Mouse (Mus musculus) c-Kit-positive CD71-positive TER-119-positive erythroid progenitor cells, embryonic 14.5 days (primary cell): ENCODE data around the gene Ccdc144b.
A peak's percentile ranks its signal among the peaks of the same experiment; 100 is the strongest.

ENCODE experiments used
- DNase-seq: peaks from one replicate; pipeline ENCODE4 v3.0.0-alpha.2; 2013; ENCODE audit warnings: low spot score

The Ccdc144b gene

DNA sequence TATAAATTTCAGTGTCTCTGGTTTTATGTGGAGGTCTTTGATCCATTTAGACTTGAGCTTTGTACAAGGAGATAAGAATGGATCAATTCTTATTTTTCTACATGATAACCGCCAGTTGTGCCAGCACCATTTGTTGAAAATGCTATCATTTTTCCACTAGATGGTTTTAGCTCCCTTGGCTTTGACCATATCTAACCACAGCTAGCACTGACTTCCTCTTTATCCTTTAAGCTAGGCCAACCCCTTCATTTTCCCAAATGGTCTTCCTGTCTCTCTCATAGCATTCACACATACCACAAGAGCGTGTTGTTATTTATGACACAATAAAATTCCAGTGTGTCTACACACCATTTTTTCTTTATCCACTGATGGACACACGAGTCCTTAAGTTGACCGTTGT lies 23.4 kb downstream of the Ccdc144b start:
- no peak for DNase-seq

- no peak for DNase-seq
Observed at GRCm38 (mm10) chr3:36025732-36026131, 27.6 kb downstream of the Ccdc144b start.

GRCm38 (mm10) chr3:36011239-36011638 lies 42.1 kb downstream of the Ccdc144b start:
- no peak for DNase-seq

GRCm38 (mm10) chr3:36008411-36009154 lies 44.8 kb downstream of the Ccdc144b start:
- DNase-seq: no peak

- no peak for DNase-seq
Observed at GRCm38 (mm10) chr3:36004028-36004895, 49.1 kb downstream of the Ccdc144b start.

DNA sequence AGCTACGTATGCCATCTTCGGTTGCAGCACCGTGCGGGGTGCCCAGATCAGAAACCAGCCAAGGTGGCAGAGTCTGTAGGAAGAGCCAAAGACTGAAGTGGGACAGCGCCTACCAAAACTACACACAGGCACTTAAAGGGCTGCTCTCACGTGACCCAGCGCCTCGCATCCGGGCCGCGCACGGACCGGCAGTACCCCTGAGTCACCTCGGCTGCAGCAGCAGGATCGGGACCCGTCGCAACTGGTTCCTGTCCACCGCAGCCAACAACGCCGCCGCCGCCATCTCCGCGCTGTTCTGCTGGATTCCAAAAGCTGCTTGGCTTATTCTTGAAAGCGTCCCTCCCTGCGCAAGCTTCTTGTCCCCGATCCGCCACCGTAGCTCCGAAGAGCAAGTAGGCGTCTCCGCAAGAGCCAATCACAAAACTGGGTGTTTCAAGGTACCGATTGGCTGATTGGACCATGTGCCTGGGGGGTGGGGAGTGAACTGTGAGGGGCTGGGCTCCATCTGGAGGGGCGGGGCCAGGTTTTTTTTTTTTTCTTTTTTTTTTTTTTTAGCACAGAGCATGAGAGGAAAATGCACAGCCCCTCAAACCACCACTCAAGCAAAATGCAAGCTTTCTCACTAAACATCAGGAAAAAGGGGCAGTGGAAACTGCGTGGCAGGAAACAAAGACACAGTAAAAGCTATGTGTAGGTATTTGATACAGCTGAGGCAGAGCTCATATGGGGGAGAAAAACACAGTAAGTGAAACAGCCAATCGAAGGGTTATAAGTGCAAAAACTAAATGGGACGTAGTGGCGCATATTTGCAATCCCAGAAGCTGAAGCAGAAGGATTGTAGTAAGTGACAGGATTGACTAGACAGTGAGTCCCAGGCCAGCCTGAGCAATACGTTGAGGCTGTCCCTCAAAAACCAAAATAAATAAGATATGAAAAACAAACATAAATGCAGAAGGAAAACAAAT lies 52.8 kb downstream of the Ccdc144b start, which contains the start of gene Mccc1:
Mccc1 (minus strand) TSS at position 404 of the 965 bp plus-strand sequence.
- peak; percentile 91 for DNase-seq

DNA sequence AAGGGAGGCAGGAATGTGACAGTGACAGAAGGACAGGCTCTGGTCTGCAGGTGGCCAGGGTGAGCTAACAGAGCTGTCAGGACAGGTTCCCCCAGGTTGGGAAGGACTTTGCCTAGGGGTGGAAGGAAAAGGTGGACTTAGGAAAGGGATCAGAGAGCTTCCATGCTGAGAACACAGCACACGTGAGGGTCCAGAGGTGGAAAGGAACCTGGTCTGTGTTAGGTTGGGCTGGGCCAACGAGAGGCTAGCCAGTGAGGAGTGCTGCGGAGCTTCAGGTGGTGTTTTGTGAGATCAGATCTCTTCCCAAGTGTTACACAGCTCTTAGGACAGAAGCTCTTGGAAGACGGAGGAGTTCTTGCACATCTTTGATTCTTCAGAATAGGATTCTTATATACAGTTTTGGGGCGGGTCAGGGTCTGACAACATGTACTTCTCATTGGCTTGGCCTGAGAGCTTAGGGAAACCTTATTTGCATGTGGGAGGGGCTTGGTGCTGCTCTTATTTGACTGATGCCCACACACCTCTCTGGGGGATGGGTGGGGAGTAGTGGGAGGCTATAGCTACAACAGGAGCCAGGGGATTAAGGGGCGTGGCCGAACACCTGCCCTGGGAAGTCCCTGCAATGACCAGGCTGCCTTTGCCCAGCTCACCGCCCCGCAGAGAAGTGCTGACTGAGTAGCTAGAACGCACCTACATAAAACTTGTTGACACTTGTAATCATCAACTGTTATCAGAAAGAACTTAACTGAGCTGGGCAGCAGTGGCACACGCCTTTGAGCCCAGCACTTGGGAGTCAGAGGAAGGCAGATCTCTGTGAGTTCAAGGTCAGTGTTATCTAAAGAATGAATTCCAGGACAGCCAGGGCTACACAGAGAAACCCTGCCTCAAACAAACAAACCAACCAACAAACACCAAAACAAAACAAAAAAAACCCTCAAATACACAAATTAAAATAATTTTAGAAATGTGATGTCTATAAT lies 58.5 kb downstream of the Ccdc144b start:
- no peak for DNase-seq

DNA sequence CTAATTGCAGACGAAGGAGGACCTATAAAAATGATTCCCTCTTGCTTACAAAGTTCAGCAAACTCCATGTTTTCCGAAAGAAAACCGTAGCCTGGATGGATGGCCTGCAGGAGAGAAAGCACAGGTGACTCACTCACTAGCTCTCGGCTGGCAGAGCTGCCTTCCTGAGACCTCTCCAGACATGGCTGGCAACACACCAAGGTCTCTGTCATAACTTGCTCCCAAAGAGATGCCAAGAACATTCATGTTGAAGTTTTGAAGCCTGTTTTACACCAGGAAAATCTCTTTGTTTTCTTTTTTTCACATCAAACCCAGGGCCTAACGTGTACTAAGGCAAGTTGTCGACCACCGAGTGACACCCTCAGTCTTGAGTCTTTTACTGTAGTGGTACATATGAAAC lies 62.6 kb downstream of the Ccdc144b start:
- no peak for DNase-seq

DNA sequence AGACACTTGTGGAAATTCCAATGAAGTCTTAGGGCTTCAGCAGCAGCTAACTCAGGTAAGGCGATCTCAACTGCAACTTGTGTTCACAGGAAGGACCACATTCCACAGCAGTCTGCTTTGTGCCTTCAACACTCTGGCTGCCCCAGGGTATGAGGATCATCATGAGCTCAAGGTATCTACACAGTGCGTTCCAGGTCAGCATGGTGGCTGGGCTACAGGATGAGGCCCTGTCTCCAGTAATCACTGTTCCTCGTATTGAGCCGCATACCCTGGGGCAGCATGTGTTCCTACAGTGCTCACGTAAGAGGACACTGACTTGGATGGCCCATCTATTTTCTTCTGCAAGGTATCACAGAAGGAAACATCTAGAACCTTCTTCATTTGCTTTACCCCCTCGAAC lies 65.3 kb downstream of the Ccdc144b start:
- DNase-seq: no peak

DNA sequence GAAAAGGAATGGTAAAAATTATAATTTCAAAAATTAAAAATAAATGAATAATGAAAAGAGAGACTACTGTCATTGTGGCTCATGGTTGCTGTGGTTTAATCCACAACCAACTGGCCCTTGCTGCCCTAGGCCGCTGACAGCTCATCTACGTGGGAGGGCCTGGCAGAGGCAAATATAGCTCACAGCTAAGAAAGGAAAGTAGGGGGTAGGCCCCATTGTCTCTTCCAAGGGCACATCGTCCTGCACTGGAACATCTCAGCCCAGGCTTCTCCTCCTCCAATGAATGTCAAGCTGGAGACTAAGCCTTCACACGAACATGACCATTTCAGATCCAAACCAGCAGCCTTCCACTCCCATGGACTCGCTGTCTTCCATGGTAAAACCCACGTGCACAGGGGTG lies 67.1 kb downstream of the Ccdc144b start:
- DNase-seq: no peak

DNA sequence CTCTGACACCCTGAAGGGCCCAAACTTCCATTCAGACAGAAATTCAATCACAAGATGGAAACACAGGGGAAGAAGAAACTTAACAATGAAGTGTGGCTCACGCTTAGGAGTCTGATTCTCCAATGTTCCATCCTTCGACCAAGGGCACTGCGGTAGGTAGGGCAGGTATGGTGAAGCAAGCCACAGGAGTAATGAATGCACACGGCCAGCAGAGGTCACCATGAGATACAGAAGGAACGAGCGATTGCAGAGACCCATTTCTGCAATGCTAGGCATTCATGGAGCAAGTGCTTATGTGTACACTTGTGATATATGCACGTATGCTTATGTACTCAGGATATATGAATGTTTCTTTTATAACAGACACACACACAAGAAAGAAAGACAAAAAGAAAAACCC lies 79.8 kb downstream of the Ccdc144b start:
- DNase-seq: peak; percentile 33

DNA sequence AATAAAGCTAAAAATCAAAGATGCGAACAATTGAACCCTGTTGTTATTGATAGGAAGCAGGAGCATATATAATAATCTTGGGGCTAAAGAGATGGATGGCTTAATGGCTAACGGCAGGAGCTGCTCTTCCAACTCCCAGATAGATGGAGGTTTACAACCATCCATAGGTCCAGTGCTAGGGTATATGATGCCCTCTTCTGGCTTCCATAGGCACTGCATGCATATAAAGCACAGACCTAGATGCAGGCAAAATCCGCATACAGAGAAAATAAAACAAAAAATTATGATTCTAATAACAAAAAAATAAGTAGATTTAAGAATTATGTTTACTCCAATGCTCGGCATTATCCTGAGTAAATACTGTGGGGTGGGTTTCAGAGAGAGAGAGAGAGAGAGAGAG lies 80.4 kb downstream of the Ccdc144b start:
- peak; percentile 46 for DNase-seq

DNA sequence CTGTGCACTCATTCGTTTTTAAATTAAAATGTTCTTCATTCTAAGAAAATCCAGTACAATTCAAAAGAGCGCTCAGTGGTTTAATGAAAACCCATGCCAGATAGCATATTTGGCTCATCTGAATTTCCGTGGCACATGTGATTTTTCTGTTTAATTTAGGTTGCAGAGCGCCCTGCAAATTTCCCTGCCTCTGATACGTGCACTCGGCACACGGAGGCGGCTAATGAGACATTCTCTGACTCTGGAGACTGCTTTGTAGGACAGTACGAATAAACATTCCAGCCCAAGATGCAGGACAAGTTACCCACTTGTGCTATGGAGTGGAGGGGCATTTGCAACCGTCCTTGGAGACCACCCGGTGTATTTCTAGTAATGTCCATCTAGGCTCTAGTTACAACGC lies 82.2 kb downstream of the Ccdc144b start:
- DNase-seq: no peak

GRCm38 (mm10) chr3:35970441-35970840 lies 82.9 kb downstream of the Ccdc144b start:
- no peak for DNase-seq

DNA sequence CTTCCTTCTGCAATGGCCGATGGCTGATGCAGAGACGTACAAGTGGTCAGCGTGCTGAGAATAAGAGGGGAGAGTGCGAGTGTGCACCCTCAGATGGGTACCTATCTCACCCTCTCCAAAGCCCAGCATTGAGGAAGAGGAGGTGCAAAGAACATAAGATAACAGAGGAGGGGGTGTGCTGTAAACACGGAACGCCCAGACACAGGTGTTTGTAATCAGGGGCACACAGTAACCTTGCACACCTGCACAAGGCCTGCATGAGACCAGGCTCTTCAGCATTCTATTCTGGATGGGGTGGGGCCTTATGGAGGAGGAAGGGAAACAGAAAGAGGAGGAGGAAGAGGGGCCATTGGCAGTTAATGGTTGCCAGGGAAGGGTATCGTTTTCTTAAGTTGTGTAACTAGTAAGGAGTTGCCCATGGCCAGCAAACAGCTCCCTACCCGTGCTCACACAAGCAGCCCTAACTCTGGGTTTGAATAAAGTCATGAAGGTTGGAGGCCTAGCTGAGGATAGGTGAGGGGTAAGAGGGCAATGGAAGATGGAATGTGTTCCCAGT lies 85.9 kb downstream of the Ccdc144b start:
- DNase-seq: no peak

DNA sequence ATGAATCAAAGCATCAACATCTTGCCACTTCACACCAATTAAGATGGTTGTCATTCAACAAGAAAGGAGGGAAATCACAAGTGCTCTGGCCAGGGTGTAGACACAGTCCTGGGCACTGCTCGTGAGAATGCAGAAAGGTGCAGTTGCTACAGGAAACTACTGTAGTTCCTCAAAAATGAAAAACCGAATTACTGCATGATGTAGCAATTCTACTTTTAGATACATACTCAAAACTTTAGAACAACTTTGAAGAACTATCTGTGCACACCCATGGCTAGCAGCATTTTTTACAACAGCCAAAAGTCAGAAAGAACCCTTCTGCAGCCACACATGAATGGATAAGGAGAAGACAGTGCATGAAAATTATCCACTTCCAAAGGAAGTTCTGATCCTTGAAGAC lies 86.9 kb downstream of the Ccdc144b start:
- DNase-seq: no peak

- DNase-seq: peak; percentile 15
Observed at GRCm38 (mm10) chr3:35964928-35965327, 88.4 kb downstream of the Ccdc144b start.

- DNase-seq: no peak
Observed at GRCm38 (mm10) chr3:35963921-35964320, 89.4 kb downstream of the Ccdc144b start.

DNA sequence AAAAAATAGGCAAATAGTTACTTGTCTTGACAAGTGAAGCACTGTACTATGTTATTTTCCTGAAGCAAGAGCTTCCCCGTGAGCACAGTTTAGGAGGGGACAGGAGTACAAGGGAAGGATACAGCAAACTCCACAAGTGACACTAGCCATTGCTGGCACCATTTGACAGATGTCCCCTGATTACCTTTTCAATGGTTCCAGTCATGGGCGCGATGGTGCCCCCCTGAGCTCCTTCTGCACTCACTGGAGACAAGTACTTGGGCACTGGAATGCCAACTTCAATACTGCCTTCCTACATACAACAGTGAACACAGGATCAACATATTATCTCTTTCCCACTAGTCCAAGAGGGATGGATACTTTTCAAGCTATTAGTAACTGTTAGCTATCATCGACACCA lies 89.9 kb downstream of the Ccdc144b start:
- DNase-seq: no peak

DNA sequence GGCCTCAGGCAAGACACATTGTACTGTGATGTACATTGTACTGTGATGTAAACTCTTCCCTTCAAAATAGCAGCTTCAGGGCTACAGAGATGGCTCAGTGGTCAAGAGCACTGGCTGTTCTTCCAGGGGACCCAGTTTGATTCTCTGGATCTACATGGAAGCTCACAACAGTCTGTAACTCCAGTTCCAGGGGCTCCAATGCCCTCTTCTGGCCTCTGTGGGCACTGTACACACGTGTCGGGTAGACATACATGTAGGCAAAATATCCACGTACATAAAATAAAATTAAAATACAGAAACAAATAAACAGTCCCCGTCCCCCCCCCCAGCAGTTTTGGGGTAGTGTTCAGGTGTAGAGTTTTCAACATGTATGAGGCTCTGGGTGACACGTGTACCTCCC lies 90.4 kb downstream of the Ccdc144b start:
- DNase-seq: no peak
